Mouse (Mus musculus) liver, embryonic 12.5 days (tissue): ENCODE results near the gene Hoxc8. TPM values are rescaled to one million over a fixed set of nuclear protein-coding genes. Genes with fewer than 3 reads are reported as not detected.

Source experiments
- ATAC-seq: fragments of 200-750 bp; cut with Nextera tagmentation; 2 replicates; pipeline ENCODE4 v1.8.0; 2017; ENCODE audit warnings: moderate number of reproducible peaks, mild to moderate bottlenecking, moderate library complexity
- H3K27ac ChIP-seq: fragments of 300-500 bp; sonication (generic); 2 replicates; pipeline ENCODE4 v1.5.1; 2016; ENCODE audit warnings: mild to moderate bottlenecking
- H3K27me3 ChIP-seq: fragments of 300-500 bp; sonication (generic); replicated peaks from 2 replicates; pipeline ENCODE4 v1.6.1; 2016; ENCODE audit warnings: mild to moderate bottlenecking, moderate library complexity
- H3K36me3 ChIP-seq: fragments of 300-500 bp; sonication (generic); 2 replicates; pipeline ENCODE4 v1.6.1; 2016; ENCODE audit warnings: mild to moderate bottlenecking, moderate library complexity
- H3K4me1 ChIP-seq: fragments of 300-500 bp; sonication (generic); 2 replicates; pipeline ENCODE4 v1.6.1; 2016
- H3K4me2 ChIP-seq: fragments of 300-500 bp; sonication (generic); 2 replicates; pipeline ENCODE4 v1.6.1; 2016; ENCODE audit warnings: mild to moderate bottlenecking, moderate library complexity
- H3K4me3 ChIP-seq: fragments of 300-500 bp; sonication (generic); 2 replicates; pipeline ENCODE4 v1.5.1; 2016; ENCODE audit warnings: mild to moderate bottlenecking, moderate library complexity
- H3K9ac ChIP-seq: fragments of 300-500 bp; sonication (generic); 2 replicates; pipeline ENCODE4 v1.6.1; 2016; ENCODE audit warnings: mild to moderate bottlenecking, moderate library complexity
- H3K9me3 ChIP-seq: fragments of 300-500 bp; sonication (generic); replicated peaks from 2 replicates; pipeline ENCODE4 v1.6.1; 2016; ENCODE audit warnings: mild to moderate bottlenecking, moderate library complexity
- WGBS: fragments of 180-500 bp; shearing (Covaris S2); methylation state at CpG from one replicate; pipeline ENCODE4 v1.1.7; 2016; ENCODE audit not compliant: insufficient replicate concordance; 5-methylcytosine and 5-hydroxymethylcytosine counted together
- polyA plus RNA-seq: library from polyadenylated mRNA; unstranded; fragments of >200 nt; fragmentation: Nextera tagmentation; extraction: Ambion mirVana; gene quantifications from 2 replicates; pipeline ENCODE4 v1.2.1, GENCODE M21; 2016

The Hoxc8 gene
- polyA plus RNA-seq = 0.08 and 0.22 TPM in 2 replicates

- no peak for ATAC-seq
- WGBS = 3% methylated on average over 69 of the region's 69 CpGs
- no peaks in the 10 kb centered on the region for H3K36me3 ChIP-seq
- H3K4me1 ChIP-seq = 0 out of 2 replicates have a peak, but pooled peaks cover 4% of the 10 kb centered on the region
- H3K27ac ChIP-seq = no peak within 1 kb of the TSS
- no peaks in the 10 kb centered on the region for H3K9me3 ChIP-seq
- peaks cover 99% of the 10 kb centered on the region for H3K27me3 ChIP-seq
- no peak within 1 kb of the TSS for H3K9ac ChIP-seq
- no peak within 1 kb of the TSS for H3K4me3 ChIP-seq
- H3K4me2 ChIP-seq = 0 out of 2 replicates have a peak within 1 kb of the TSS, but pooled peaks have one; percentile 10
Observed at GRCm38 (mm10) chr15:102990461-102991397, at the start of gene Hoxc8. Hoxc8 (plus strand) TSS chr15:102990607.

GRCm38 (mm10) chr15:102942739-102943467 lies 47.5 kb upstream of the Hoxc8 start:
- H3K36me3 ChIP-seq = no peaks in the 10 kb centered on the region
- H3K27ac ChIP-seq = no peak overlapping the region
- H3K9ac ChIP-seq = no peak overlapping the region
- no peak overlapping the region for H3K4me3 ChIP-seq
- 2% methylated on average over 53 of the region's 53 CpGs for WGBS
- H3K9me3 ChIP-seq = no peaks in the 10 kb centered on the region
- H3K4me1 ChIP-seq = no peaks in the 10 kb centered on the region
- H3K4me2 ChIP-seq = no peak overlapping the region
- ATAC-seq = no peak
- H3K27me3 ChIP-seq = peaks cover 99% of the 10 kb centered on the region

- no peaks in the 10 kb centered on the region for H3K9me3 ChIP-seq
- WGBS = 4% methylated on average over 5 of the region's 5 CpGs
Observed at GRCm38 (mm10) chr15:102943468-102943813, 47.0 kb upstream of the Hoxc8 start.

DNA sequence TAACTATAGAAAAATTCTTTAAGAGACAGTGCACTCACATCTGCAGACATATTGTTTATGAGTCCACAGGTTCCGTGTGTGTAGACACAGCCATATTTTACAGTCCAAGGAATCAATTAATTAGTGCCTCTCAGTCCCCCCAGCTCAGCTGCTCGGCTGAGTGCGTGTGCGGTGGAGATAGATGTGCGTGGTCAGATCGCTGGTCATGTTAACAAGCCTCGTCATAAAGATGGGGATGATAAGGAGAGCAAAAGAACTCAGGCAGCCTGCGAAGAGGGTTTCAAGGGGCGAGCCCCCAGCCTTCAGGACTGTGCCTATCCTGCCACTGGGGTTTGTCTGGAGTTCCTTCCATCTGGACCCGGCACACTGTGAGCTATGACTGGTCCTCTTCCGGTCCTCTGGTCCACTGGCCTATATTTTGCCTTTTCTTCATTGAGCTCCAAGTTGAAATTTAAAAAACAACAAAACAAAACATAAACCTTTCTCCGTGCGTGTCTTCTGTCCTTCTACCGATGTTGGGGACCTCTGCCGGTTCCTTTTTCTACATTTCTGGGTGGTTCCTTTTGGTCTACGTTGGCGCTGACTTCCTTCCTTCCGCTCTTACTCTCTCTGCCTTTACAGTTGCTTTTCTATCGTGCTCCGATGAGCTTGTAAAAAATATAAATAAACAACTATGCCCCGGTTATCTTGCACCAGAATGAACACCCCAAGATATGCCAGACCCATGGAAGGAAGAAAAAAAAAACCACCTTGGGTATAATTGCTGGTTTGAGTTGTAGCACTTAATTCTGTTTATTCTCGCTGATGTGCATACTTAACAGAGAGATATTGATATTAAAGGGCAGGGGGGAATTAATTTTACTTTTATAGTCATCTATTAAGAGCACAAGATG lies 45.0 kb upstream of the Hoxc8 start:
- ATAC-seq = no peak
- WGBS = 11% methylated on average over 22 of the region's 22 CpGs
- Histone ChIP-seq H3K4me3 (no peak overlapping the region), H3K36me3 (no peaks in the 10 kb centered on the region), H3K4me2 (no peak overlapping the region), H3K27ac (no peak overlapping the region), H3K9ac (no peak overlapping the region), H3K4me1 (no peaks in the 10 kb centered on the region), H3K9me3 (no peaks in the 10 kb centered on the region), H3K27me3 (peaks cover 99% of the 10 kb centered on the region)

More at GRCm38 (mm10) chr15:102943468-102943813, 47.0 kb upstream of the Hoxc8 start:
- no peak for ATAC-seq
- Histone ChIP-seq H3K27me3 (peaks cover 99% of the 10 kb centered on the region), H3K36me3 (no peaks in the 10 kb centered on the region), H3K4me2 (no peak overlapping the region), H3K9ac (no peak overlapping the region), H3K4me1 (no peaks in the 10 kb centered on the region), H3K27ac (no peak overlapping the region), H3K4me3 (no peak overlapping the region)

DNA sequence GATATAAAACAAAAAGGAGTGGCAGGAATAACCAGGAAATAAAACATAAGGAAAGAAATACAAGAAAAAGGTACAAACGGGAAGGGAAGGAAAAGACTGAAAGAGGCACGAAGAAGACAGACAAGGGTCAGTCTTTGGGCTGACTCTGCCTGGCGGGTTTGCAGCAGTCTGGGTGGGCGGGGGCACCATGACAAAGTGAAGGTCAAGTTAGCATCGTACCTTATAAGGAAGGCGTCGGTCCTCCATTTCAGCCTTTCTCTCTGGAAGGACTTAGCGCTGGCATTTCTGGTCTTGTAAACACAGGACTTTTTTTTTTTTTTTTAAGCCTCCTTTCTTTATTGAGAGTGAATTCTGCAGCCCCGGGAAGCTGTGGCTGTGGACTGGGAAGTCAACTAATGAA lies 43.1 kb upstream of the Hoxc8 start:
- Histone ChIP-seq H3K4me3 (no peak overlapping the region), H3K4me2 (no peak overlapping the region), H3K9me3 (no peaks in the 10 kb centered on the region), H3K27ac (no peak overlapping the region), H3K9ac (no peak overlapping the region), H3K27me3 (peaks cover 99% of the 10 kb centered on the region), H3K36me3 (no peaks in the 10 kb centered on the region), H3K4me1 (no peaks in the 10 kb centered on the region)
- 3% methylated on average over 9 of the region's 9 CpGs for WGBS
- ATAC-seq = no peak

DNA sequence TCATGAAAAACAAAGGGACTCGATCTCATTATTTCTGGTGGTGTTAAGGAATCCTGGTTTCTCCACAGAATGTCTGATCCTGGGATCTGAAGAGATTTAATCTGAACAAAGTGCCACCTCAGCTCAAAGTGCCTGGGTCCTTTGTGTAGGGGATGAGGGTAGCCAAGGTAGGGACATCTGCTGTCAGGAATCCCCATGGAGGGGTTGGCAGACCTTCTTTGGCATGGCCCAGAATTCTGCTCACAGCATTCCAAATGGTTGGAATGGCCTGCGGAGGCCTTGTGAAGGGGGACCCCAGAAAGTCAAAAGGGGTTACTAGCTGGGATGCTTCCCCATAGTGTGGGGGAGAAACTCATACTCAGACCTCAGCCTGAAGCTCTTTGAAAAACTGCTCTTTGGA lies 41.6 kb upstream of the Hoxc8 start:
- H3K36me3 ChIP-seq = no peaks in the 10 kb centered on the region
- ATAC-seq = no peak
- no peak overlapping the region for H3K4me3 ChIP-seq
- H3K4me2 ChIP-seq = no peak overlapping the region
- H3K4me1 ChIP-seq = no peaks in the 10 kb centered on the region
- H3K9ac ChIP-seq = no peak overlapping the region
- WGBS = 18% methylated on average over 2 of the region's 2 CpGs
- no peak overlapping the region for H3K27ac ChIP-seq
- no peaks in the 10 kb centered on the region for H3K9me3 ChIP-seq
- peaks cover 99% of the 10 kb centered on the region for H3K27me3 ChIP-seq

DNA sequence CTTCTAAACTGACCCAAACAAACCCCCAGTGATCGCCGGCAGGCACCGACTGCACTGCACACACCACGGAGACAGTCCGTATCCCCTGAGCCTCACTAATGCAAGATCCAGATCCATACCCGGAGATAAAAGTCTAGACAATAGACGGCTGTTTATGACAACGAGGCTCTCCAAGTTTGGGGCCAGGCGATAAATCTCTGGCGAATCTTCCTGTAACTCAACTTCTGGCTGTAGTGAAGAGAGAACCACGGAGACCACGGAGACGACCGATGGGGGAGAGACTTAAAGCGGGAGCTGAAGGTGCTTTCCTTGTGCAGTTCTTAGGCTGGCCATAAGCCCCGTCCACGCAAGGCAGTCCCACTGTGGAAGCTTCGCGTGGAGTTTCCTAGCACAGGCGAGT lies 40.7 kb upstream of the Hoxc8 start:
- Histone ChIP-seq H3K36me3 (no peaks in the 10 kb centered on the region), H3K27ac (no peak overlapping the region), H3K9ac (no peak overlapping the region), H3K4me1 (no peaks in the 10 kb centered on the region), H3K9me3 (no peaks in the 10 kb centered on the region), H3K4me3 (no peak overlapping the region), H3K4me2 (no peak overlapping the region), H3K27me3 (peaks cover 100% of the 10 kb centered on the region)
- ATAC-seq = no peak
- WGBS = 3% methylated on average over 20 of the region's 20 CpGs

- Histone ChIP-seq H3K4me3 (no peak overlapping the region), H3K27me3 (peaks cover 100% of the 10 kb centered on the region), H3K9me3 (no peaks in the 10 kb centered on the region), H3K4me1 (no peaks in the 10 kb centered on the region), H3K36me3 (no peaks in the 10 kb centered on the region), H3K9ac (no peak overlapping the region), H3K27ac (no peak overlapping the region), H3K4me2 (no peak overlapping the region)
- 16% methylated on average over 2 of the region's 2 CpGs for WGBS
- ATAC-seq = no peak
Observed at GRCm38 (mm10) chr15:102950877-102951276, 39.5 kb upstream of the Hoxc8 start.

GRCm38 (mm10) chr15:102953561-102953960 lies 36.8 kb upstream of the Hoxc8 start:
- Histone ChIP-seq H3K4me2 (no peak overlapping the region), H3K27me3 (peaks cover 100% of the 10 kb centered on the region), H3K9ac (no peak overlapping the region), H3K9me3 (no peaks in the 10 kb centered on the region), H3K27ac (no peak overlapping the region), H3K36me3 (no peaks in the 10 kb centered on the region), H3K4me3 (no peak overlapping the region), H3K4me1 (no peaks in the 10 kb centered on the region)
- 10% methylated on average over 6 of the region's 6 CpGs for WGBS
- ATAC-seq = no peak

DNA sequence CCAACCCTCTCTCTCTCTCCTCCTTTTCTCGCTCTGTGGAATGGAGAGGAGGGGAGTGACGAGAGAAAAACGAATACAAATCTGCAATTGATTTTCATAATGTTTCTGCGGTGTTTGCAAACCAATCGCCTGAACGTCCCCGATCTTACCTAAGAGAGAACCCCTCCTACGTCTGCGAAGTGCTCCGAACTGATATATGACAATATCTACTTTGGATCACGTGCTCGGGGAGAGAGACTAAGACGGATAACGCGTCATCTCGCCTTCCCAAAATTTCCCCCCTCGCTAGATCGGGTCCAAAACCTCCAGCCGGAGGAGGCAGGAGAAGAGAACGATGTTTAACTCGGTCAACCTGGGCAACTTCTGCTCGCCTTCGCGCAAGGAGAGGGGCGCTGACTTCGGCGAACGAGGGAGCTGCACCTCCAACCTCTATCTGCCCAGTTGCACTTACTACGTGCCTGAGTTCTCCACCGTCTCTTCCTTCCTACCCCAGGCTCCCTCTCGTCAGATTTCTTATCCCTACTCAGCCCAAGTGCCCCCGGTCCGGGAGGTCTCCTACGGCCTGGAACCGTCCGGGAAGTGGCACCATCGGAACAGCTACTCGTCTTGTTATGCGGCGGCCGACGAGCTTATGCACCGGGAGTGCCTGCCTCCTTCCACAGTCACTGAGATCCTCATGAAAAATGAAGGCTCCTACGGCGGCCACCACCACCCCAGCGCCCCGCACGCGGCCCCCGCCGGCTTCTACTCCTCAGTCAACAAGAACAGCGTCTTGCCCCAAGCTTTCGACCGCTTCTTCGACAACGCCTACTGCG lies 36.0 kb upstream of the Hoxc8 start, which contains the start of gene Hoxc11:
TSS of gene Hoxc11 (plus strand) at position 236 of the 815 bp plus-strand sequence.
- H3K4me1 ChIP-seq = no peaks in the 10 kb centered on the region
- H3K4me2 ChIP-seq = no peak within 1 kb of the TSS
- no peak within 1 kb of the TSS for H3K4me3 ChIP-seq
- peaks cover 99% of the 10 kb centered on the region for H3K27me3 ChIP-seq
- 3% methylated on average over 57 of the region's 57 CpGs for WGBS
- H3K9ac ChIP-seq = no peak within 1 kb of the TSS
- no peaks in the 10 kb centered on the region for H3K36me3 ChIP-seq
- H3K27ac ChIP-seq = no peak within 1 kb of the TSS
- no peaks in the 10 kb centered on the region for H3K9me3 ChIP-seq
- no peak for ATAC-seq

DNA sequence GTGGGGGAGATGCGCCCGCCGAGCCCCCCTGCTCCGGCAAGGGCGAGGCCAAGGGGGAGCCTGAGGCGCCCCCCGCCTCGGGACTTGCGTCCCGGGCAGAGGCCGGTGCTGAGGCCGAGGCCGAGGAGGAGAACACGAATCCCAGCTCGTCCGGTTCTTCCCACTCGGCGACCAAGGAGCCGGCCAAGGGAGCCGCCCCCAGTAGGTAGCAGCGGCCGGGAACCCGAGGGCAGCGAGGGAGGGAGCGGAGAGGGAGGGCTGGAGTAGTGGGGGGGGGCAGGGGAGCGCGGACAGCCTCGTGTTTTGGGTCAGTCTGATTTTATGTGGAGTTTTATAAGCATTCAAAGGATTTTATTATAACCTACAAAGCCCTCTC lies 35.4 kb upstream of the Hoxc8 start:
- ATAC-seq = no peak
- WGBS = 3% methylated on average over 27 of the region's 28 CpGs
- no peaks in the 10 kb centered on the region for H3K36me3 ChIP-seq
- no peak overlapping the region for H3K9ac ChIP-seq
- no peaks in the 10 kb centered on the region for H3K4me1 ChIP-seq
- no peak overlapping the region for H3K4me3 ChIP-seq
- peaks cover 99% of the 10 kb centered on the region for H3K27me3 ChIP-seq
- H3K27ac ChIP-seq = no peak overlapping the region
- H3K4me2 ChIP-seq = no peak overlapping the region
- H3K9me3 ChIP-seq = no peaks in the 10 kb centered on the region
